Mouse (Mus musculus) testis, postnatal 14 days (tissue): ENCODE data around the gene Srsf4.

Experiments used
- DNase-seq: peaks from one replicate; pipeline ENCODE4 v3.0.0; 2021; ENCODE audit warnings: low spot score

Srsf4 gene

DNA sequence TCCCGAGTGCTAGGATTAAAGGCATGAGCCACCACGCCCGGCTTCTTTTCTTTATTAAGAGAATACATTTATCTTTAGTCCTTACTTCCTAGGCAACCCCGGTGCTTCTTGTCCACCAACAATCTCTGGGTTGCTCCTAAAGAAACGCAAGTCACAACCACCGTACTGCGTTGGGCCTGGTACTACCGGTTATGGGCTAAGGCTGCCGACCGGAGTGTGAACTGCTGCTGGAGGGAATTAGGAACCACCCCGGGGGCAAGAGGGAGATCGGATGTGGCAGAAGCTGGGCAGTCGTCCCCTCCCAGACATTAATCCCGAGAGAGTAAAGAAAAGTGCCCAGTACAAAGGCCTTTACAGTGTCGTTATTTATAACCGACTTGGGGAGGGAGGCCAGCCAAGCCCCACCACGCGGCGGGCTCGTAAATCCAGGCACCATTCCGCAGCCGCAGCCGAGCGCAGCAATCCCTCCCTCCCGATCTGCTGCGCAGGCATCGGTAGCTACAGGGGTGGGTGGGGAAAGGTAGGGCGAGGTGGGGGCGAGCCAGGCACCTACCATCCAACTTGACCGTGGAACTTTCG is 41.6 kb downstream of the Srsf4 start:
- DNase-seq: no peak

DNA sequence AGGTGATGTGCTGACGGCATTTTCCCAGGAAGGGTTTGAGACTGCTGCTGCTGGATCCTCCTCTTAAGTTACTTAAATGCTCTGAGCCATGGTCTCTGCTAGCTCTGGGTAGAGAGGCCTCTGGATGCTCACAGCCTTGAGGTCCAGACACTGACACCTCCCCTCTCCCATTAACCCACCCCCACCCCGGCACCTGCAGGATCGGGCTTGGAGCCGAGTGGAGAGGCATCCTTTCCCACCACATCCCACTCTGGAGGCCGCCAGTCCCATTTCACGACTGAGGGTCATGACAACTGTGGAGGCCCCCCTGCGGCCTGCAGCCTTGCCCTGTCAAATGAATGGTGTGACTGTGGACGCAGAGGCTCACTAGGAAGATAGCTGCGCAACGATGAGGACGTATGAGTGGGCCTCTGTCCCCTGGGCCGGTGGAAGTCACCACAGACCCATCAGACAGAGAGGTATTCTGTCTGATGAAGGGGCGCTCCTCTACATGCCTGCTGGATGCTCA is 42.5 kb downstream of the Srsf4 start:
- DNase-seq: no peak

DNA sequence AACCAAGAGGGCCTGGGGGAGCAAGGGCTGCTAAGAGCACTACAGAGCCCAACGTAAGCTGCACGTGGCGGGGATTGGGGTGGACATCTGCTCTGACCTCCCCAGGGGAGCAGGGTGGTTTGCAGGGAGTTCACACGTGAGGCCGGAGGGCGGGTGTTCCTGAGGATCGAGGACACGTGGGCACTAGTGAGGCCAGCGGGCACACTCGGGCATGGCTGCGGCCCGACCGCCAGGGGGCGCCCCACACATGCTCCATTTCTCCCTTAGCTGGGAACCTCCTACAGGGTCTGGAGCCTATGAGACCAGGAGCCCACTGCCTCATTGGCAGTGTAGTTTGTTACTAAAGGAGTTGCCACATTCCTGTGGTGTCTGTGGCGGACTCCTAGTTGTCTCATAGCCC is 43.0 kb downstream of the Srsf4 start:
- DNase-seq: peak; percentile 87

DNA sequence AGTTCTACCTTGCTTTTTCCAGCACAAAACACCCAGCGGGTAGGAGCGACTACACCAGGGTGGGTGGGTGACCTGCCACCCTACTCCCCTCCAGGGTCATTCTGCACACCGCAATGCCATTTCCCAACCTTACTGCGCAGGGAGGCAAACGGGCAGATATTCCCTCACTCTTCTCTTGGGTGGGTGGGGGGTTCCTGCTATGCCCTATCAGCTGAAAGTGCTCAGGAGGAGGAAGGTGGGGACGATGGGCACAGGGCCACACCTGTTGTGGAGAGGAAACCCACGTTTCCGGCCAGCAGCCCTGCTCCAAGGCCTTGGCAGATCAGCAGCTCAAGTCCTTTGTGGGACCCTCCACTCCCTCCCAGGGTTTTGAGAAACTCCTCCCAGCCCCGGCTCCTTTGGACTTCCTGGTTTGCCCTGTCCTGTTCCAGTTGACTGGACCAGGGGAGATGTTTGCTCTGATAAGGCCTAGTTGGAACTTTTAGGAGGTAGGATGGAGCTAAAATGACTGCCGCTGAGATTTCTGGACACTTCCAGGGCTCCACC is 43.7 kb downstream of the Srsf4 start:
- DNase-seq: no peak

DNA sequence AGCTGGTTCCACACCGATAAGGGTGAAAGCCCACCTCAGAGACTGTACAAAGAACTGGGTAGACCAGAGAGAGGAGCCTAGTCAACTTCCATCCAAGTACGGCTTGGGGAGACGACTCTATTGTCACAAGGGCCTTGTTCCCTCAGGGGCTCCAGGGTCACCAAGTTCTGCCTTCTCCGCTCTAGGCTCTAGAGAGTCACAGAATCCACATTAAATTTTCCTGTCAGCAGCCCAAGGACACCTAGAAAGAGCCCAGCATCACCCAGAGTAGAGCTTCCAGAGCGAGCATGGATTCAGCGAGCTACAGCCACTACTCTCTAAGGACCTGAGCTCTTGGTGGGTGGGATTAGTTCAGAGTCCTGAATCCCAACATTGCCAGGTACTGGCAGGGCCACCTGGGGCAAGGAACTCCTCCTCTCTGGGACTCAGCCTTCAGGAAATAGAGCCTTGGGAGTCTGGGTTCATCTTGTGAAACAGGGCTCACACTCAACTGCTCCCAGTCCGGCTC is 44.7 kb downstream of the Srsf4 start:
- DNase-seq: no peak

DNA sequence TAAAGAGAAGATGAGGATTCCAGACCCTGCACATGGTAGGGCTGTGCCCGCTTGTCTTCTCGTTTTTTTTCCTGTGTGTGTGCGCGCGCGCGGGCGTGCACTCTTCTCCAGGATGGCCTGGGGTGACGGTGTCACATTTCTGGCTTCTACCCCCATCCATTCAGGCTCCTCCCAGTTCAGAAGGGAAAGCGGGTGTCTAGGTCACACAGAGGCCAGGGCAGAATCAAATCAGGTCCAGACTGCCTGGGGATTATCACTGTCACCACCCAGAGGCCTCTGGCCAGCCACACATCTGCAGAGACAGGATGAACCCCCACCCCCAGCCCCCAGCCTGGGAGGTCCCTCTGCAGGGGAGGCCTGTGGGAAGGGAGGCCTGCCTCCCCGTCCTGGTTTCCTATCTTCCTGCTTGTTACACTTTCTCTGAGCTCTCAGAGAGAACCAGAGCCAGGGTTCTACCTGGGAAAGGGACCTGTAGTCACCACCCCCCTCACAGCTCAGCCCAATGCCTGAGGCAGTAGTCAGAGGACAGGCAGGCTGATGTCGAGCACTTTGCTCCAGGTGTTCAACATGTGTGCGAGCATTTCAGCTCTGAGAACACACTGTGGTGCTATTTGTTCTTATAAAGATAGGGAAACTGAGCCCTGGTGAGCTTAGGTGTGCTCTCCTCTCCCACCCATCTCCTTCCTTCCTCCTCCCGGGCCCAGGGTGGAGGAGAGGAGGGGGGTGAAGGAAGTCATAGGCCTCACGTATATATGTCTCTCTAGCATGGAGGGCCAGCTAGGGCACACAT is 45.5 kb downstream of the Srsf4 start:
- no peak for DNase-seq

DNA sequence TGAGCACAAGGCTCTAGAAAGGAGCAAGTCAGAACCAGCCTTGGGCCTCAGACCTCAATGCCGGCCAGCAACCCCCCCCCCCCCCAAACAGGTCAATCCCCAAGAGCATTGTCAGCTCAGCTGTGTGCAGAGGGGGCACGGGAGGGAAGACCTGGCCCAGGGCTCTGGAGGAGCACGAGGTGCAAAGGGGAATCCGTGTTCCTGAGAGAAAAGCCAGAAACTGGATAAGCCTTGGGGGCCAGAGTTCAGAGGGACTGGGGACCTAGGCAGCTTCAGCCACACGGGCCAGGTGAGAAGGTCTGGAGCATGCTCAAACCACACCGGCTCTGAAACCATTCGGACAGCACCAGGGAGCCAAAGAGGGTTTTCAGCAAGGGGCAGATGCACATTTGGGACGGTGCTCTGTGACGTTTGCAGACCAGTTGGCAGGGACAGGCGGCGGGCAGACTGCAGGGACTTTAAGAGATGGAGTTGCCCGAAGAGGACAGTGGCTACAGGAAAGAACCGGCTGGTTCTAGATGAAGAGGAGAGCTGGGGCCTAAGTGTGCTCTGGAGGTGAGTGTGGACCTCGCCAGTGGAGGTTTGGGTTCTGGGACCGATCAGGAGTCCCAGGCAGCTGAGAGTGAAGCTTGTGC is 46.2 kb downstream of the Srsf4 start:
- DNase-seq: no peak

DNA sequence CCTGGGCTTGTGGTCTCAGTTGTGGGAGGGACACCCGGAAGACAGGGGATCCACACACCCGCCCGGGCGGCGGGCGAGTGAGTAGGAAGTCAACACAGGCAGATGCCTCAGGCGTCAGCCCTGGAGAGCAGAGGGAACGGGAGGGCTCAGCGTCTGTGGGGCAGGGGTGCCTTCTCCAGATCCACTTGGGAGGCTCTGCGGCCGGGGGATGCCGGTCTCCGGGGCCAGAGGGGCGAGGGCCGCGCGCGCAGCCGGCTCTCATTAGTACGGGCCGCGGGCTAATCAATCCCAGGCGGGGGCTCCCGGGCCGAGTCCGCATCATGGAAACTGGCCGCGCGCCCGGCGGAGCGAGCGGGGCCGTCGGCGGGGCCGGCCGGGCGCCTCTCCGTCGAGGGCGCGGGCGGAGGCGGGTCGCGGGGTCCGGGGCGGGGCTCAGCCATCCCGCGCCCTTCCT is 46.8 kb downstream of the Srsf4 start:
- peak; percentile 38 for DNase-seq

DNA sequence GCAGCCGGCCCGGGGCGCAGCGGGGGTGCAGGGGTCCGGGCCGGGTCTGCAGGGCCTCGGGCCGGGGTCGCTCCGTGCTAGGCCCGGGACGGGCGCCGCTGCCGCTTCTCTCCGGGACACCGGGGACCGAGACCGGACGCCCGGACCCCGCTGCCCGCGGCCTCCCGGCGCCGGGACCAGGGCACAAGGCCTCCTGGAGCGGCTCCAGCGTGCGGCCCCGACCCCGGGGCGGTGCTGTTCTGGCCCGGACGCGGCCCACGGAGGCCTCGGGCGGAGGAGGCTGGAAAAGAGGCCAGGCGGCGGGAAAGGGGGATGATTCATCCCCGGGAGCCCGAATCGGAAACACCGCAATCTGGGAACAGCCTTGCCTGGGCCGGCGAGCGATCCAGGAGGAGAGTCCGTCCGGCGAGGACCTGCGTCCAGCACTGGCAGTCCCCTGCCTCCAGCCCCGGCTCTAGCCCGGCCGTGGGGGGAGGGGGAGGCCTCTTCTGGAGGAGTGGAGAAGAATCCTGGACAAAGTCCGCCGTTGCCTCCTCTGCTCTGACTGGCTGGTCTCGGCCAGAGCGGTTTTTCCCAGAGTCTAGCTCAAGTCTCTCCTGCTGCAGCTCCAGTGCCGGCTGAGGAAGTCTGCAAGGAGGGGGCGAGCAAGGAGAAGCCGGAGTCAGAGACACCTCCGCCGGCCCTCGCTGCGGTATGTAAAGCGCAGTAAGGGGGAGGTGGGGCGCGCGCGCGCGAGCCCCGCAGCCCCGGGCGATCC is 47.4 kb downstream of the Srsf4 start:
- peak; percentile 69 for DNase-seq

DNA sequence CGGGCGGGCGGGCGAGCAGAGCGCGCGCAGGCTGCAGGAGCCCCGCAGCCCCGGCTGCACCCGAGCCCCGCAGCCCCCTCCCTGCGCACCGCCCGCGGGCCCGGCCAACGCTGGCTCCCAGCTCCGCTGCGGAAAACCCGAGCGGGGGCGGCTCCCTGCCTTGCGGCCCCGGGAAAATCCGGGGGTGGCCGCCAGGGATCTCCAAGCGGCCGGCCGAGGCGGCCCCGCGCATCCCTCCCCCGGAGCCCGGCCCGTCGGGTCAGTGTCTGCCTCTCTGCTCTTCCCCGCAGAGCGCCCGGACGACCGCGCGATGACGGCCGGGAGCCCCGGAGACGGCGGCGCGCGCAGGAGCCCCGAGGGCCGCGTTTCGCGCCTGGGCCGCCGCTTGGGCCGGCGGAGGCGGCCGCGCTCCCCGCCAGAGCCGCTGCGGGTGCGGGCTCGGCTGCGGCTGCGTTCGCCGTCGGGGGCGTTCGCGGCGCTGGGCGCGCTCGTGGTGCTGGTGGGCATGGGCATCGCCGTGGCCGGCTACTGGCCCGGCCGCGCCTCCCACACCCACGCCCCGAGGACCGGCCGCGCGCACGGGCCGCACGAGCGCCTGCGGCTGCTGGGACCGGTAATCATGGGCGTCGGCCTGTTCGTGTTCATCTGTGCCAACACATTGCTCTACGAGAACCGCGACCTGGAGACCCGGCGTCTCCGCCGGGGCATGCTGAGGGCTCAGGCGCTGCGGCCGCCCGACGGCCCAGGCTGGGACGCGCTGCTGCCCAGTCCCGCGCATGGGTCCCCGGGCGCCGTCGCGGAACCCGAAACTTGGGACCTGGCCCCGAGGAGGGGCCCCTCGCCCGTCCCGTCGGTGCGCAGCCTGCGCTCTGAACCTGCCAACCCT is 48.3 kb downstream of the Srsf4 start, which contains the start of gene Tmem200b:
TSS of gene Tmem200b (plus strand) at position 311 of the 886 bp plus-strand sequence.
- peak; percentile 37 for DNase-seq

DNA sequence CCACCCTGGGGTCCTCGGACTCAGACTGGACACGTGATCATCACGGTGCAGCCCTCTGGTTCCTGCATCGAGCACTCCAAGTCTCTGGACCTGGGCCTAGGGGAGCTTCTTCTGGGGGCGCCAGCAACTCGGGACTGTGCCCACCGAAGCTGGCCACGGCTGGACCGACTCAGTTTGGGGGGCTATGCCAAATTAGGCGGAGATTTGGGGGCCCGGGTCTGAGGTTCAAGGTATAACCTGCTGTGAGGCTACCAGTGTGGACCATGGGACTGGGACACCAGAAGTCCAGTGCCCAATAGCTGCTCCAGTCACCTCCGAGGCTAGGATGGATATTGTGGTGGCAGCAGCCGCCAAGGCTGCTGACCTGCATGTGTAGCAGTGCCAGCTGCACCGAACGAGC is 49.0 kb downstream of the Srsf4 start:
- DNase-seq: no peak

DNA sequence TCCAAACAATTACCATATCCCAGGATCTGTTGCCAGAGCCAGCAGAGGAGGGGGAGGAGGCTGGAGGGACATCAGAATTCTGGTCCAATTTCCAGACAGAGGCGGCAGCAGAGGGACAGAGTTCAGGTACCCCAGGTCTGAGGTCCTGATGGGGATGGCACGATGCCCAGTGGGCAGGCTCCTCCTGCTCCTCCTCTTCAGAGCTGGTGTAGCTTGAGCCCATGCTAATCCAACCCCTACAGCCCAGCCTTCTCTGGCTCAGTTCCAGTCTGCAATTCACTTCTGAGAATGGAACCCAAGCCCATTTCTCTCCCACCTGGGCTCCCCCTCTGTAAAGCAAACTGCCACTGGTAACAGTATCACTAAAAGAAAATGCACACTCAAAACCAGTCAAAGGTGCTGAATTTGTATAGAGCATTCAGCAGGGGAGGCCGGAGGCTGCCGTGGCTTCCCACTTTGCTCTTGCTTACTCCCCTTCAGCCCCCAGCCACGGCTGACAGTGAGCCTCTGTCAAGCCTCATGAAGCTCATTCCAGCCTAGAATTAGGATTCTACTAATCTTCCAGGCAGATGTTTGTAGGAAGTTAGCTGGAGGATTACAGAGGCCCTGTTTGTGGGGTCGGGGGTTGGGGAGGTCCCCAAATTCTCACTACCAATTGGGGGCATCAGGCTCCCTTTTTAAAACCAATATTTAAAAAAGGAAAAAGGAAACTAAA is 50.8 kb downstream of the Srsf4 start:
- DNase-seq: peak; percentile 75

DNA sequence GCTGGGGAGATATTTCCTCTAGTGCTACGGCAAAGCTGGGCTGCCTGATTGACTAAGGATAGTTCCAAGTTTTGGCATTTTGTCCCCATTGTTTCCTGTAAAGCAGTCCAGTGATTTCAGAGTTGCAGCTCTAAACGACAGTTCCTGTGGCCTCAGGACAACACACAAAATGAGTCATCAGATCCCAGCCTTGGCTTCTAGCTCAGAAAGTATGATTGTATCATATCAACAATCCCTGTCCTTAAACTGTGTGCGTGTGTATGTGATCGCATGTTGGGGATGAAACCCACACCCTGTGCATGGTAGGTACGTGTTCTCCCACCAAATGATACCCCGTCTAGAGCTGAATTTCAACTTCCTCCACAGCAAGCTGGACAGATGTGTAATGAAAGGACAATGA is 55.7 kb downstream of the Srsf4 start:
- no peak for DNase-seq

DNA sequence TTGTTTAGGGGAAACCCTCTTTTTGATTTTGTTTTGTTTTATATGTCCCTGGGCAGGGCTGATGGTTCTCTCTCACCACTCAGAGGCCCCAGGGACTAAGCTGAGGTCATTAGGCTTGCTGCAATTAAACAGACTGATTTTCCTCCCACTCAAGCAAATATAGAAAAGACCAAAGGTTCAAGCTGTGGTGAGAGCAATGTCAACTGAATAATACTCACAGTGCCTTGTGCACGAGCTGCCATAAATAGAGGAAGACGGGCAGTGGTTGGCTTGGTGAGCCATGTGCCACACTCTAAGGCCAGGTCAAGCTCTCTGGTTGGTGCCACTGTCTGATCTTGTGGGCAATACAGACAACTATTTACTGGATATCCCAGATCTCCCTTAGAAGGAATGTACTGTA is 66.0 kb downstream of the Srsf4 start:
- DNase-seq: no peak

DNA sequence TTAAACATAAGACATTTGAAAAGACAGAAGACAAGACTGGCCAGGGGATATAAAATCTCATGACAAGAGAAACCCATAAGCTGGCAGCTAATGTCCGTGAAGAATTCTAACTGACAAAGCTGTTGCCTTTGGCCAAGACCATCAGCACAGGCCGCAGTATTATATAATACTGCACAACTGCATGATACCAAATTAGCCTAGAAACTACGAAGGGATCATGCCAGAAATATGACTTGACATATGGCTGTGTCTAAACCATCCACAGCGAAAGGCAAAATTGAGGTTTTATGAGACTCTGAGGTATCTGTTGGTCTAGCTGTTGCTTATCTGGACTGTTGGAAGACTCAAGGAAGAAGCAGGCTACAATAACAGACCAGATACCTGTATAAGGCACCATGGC is 67.4 kb downstream of the Srsf4 start:
- DNase-seq: no peak

DNA sequence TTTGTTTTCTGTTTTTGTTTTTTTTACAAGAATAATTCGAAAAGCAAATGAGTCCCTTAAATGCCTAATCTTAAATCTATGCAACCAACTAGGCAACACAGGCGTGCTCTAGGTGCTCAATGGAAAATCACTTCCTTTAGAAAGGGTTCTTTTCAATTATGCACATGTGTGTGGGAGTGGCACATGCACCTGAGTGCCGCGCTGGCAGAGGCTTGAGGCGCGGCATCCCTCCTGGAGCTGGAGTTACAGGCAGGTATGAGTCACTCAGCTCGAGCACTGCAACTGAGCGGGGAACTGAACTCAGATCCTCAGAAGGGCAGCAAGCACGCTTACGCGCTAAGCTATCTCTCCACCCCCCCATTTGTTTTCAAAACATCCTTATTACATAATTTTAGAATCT is 74.4 kb downstream of the Srsf4 start:
- no peak for DNase-seq

DNA sequence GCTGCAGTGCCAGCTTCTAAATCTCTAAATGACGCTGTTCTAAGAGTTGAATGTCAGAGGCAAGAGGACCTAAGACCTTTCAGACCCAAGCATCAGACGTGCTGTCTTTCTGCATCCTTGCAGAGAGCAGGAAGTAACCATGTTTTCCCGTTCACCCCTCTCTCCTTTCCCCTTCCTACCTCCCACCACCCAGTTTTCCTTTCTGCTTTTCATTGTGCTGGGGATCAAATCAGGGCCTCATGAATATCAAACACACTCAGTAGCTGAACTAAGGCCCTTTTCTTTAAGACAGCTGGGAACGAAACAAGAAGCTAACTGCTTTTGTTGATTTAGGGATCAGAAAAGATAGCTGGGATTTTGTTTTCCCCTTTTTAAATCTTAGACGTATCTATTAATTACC is 76.5 kb downstream of the Srsf4 start:
- DNase-seq: no peak

DNA sequence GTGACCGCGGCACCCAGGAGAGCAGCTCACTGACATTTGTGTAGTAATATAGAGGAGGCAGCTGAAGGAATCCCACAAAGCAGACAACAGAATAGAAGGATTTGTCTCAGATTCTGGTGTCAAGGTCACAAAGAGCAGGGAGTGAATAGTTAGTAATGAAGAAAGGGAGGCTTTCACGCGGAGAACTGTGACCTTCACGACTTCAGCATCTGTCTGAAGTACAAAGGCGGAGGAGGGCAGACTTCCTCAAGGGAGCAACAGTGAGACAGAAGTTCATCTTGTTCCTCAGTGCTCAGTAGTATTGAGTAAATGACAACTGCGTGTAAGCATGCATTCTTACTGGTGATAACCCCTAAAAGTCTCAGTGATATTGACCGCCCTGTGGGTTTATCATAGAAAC is 77.2 kb downstream of the Srsf4 start:
- DNase-seq: peak; percentile 76
